Mouse (Mus musculus) layer of hippocampus, adult 11-12 months (tissue): Measurements from ENCODE around the gene Pramef17.
"Not testable (repeated sequence)": the region's sequence is repeated elsewhere in the genome, so short reads cannot be mapped to it uniquely, and the experiment has no call there.

Experiments
- DNase-seq: peaks from one replicate; pipeline ENCODE4 v3.0.0; 2022; ENCODE audit warnings: low spot score

The Pramef17 gene

DNA sequence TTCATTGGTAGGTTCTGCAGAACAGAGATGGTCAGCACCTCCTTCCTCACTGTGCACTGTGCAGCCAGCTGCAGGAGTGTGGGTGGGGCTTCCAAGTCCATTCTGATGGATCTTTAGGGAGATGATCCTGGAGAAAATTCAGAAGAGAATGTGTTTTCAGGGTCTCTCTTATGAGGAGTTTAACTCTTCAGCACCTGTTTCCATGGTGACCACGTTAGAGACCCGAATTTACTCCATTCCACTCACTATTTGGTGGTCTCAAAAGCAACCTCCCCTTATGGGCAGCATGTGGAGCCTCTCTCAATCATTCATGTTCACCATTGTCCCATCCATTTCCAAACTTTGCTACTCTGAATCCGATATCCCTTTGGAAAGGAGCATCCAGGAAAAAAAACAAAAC lies at the start of gene Pramef17:
Pramef17 (minus strand) TSS at position 101 of the 400 bp plus-strand sequence.
- DNase-seq = not testable (repeated sequence)

DNA sequence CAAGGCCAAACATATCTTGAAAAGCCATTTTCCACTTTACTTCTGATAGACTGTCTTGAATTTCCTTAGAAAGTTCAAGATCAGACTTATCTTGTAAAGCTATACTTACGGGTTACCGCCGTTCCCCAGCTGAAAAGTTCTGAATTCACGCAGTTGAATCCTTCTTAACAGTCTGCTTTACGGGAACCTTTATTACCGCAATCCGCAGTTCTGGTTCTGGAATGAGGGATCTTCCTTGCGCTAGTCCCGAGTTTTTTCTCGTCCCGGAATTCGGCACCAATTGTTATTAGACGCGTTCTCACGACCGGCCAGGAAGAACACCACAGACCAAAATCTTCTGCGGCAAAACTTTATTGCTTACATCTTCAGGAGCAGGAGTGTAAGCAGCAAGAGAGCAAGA lies 6.0 kb downstream of the Pramef17 start:
- peak; percentile 72 for DNase-seq

DNA sequence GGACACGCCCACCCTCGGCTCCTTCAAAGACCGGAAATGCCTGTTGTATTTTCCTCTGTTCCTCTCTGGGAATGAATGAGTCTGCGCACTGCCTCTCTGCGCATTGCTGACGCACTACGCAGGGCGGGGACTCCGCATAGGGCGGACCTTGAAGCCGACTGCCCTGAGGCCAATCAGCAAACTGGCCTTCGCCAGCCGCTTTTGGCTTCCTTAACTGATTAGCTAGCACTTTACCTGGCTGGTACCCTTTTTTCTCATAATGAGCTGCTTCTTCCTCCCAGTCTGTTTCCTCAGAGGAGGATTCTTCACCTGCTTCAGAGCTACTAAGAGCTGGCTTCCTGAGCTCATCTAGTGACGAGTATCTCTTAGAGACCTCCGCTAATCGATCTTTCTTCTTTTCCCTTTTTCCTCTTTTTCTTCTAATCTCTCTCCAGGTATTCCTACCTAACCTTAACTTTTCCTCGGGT lies 6.7 kb downstream of the Pramef17 start:
- DNase-seq = peak; percentile 60

DNA sequence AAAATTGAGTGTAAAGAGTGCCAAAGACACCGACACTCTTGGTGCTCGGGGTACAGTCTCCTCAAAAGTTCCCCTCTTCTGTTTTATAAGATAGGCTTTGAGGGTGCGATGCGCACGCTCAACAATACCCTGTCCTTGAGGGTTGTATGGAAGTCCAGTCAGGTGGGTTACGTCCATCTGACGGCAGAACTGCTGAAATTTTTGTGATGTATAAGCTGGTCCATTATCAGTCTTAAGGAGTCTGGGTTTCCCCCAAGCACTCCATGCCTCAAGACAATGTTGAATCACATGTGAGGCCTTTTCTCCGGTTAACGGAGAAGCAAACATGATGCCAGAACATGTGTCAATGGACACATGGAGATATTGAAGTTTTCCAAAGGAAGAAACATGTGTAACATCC lies 8.4 kb downstream of the Pramef17 start:
- peak; percentile 63 for DNase-seq

DNA sequence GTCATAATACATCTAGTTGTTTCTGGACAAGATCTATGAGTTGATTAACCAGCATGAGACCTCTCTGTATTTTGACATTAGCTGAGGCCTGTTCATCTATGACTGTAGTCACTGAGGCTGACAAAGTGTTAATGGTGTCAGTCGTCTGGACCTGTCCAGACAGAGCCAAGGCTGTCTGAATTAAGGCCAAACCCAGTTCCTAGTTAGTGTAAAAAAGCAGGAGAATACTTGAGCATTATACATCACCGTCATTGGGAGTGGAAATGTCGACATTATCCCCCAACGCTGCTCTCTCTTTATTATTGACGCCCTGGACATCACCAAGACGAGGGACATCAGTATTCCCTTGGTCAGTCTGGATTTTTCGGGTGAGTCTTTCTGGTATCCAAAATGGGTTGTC lies 9.0 kb downstream of the Pramef17 start:
- peak; percentile 19 for DNase-seq

DNA sequence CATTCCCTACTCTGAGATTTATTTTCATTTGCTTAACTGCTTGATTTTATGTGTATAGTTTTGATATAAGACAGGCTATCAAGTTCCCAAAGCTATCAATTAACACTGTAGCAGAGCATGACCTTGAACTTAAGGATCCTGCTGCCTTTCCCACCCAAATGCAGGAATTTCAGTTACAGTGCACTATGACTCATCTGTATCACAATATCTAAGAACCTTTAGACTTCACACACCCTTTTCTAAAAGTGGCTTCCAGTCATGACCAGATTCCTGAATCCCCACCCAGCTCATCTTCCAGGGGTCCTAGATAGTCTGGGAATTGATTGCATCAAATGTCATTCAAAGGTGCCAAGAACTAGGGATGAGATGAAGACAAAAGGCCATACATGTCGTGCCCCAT lies 10.7 kb downstream of the Pramef17 start:
- not testable (repeated sequence) for DNase-seq

DNA sequence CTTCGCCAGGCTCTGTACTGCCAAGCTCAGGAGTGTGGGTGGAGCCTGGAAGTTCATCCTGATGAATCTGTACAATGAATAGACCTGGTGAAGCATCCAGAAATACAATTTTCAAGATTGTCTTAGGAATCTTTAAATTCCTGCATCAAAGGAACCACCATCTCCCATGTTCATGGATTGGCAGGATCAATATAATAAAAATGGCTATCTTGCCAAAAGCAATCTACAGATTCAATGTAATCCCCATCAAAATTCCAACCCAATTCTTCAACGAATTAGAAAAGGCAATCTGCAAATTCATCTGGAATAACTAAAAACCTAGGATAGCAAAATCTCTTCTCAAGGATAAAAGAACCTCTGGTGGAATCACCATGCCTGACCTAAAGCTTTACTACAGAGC lies 27.3 kb downstream of the Pramef17 start, which contains the start of gene Gm13101:
Gm13101 (minus strand) TSS at position 101 of the 400 bp plus-strand sequence.
- DNase-seq = not testable (repeated sequence)

DNA sequence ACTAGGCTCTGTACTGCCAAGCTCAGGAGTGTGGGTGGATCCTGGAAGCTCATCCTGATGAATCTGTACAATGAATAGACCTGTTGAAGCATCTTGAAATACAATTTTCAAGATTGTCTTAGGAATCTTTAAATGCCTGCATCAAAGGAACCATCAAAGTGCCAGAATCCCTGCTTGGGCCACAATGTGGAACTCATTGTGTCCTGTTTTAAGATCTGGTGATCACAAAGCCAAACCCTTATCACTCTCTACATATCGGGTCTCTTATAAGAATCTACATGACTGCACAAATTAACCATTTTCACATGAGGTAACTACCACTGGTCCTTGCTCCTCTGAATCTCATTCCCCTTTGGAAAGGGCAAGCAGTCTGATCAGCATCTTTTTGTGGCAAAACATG lies 43.3 kb downstream of the Pramef17 start, which contains the start of gene Pramef25:
Pramef25 (minus strand) TSS at position 101 of the 400 bp plus-strand sequence.
- not testable (repeated sequence) for DNase-seq
